Mouse (Mus musculus) bone marrow macrophage, adult 2 months (primary cell): ENCODE data around the gene Dclk1. TPM values are rescaled to one million over a fixed set of nuclear protein-coding genes. Genes with fewer than 3 reads are reported as not detected.

Experiments
- H3K27ac ChIP-seq: 2 replicates; pipeline ENCODE4 v1.5.1; 2012; ENCODE audit warnings: low read depth, low read length; ENCODE audit not compliant: insufficient read depth
- H3K4me1 ChIP-seq: 2 replicates; pipeline ENCODE4 v1.6.1; 2012; ENCODE audit warnings: low read length; ENCODE audit not compliant: control insufficient read depth, insufficient read depth
- H3K4me3 ChIP-seq: 2 replicates; pipeline ENCODE4 v1.5.1; 2012; ENCODE audit warnings: mild to moderate bottlenecking, low read length, moderate library complexity; ENCODE audit not compliant: insufficient read depth
- CTCF ChIP-seq: IDR thresholded peaks from 2 replicates; pipeline ENCODE4 v1.5.1; 2012; ENCODE audit warnings: low read depth, mild to moderate bottlenecking, low read length, moderate library complexity
- POLR2A ChIP-seq: IDR thresholded peaks from 2 replicates; pipeline ENCODE4 v1.6.1; 2012; ENCODE audit warnings: mild to moderate bottlenecking, low read depth, low read length, borderline replicate concordance
- polyA plus RNA-seq: library from polyadenylated mRNA; stranded (reverse); fragments of >200 nt; gene quantifications from 2 replicates; pipeline ENCODE4 v1.2.4, GENCODE M21; 2012; ENCODE audit not compliant: missing spikeins, insufficient read depth, insufficient read length

Gene Dclk1
- polyA plus RNA-seq, 1 experiment, result 1.3 TPM

DNA sequence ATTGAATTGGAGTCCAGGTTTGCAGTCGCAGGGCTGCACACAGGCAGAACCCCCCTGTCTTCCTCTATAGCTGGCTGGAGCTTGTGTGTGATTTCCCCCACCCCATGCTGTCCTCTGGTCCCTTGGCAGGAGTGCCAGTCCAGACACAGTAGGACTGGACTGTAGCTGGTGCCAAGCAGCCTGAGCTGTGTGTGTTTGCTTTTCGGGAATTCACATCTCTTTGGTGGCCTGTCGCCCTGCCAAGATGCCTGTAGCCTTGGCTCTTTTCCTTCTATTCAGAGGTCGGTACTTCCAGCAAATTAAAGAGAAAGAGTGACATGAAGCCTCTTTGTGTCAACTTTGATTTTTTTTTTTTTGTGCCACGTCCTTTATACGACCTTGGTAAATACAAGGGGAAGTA lies 6.3 kb downstream of the Dclk1 start:
- no peaks in the 10 kb centered on the region for H3K4me1 ChIP-seq
- H3K27ac ChIP-seq, result no peak overlapping the region
- H3K4me3 ChIP-seq, result no peak overlapping the region
- TF ChIP-seq POLR2A (no peak), CTCF (no peak)

GRCm38 (mm10) chr3:55250631-55251030 lies 8.5 kb downstream of the Dclk1 start:
- Histone ChIP-seq H3K4me3 (no peak overlapping the region), H3K27ac (no peak overlapping the region), H3K4me1 (no peaks in the 10 kb centered on the region)
- TF ChIP-seq CTCF (no peak), POLR2A (no peak)

- Histone ChIP-seq H3K4me1 (peaks cover 8% of the 10 kb centered on the region), H3K27ac (no peak overlapping the region), H3K4me3 (no peak overlapping the region)
- TF ChIP-seq CTCF (no peak), POLR2A (no peak)
These were observed 18.0 kb downstream of the Dclk1 start for GRCm38 (mm10) chr3:55260139-55260538.

GRCm38 (mm10) chr3:55266091-55266490 lies 23.9 kb downstream of the Dclk1 start:
- H3K27ac ChIP-seq, result no peak overlapping the region
- H3K4me3 ChIP-seq, result no peak overlapping the region
- no peaks in the 10 kb centered on the region for H3K4me1 ChIP-seq
- TF ChIP-seq POLR2A (no peak), CTCF (no peak)

DNA sequence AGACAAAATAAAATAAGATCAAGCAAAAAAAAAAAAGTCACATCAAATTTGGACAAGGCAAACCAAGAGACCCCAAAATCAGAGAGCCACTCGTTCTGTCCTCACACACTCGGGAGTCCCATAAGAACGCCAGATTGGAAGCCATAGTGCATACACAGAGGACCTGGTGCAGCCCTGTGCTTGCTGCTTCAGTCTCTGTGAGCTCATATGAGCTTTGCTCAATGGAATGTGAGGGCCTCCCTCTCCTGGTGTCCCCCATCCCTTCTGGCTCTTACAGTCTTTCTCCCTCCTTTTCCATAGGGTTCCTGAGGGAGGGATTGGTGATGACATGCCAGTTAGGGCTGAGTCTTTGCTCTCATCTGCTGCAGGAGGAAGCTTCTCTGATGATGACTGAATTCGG lies 27.6 kb downstream of the Dclk1 start:
- no peak for TF ChIP-seq CTCF
- Histone ChIP-seq H3K4me1 (no peaks in the 10 kb centered on the region), H3K4me3 (no peak overlapping the region), H3K27ac (no peak overlapping the region)

DNA sequence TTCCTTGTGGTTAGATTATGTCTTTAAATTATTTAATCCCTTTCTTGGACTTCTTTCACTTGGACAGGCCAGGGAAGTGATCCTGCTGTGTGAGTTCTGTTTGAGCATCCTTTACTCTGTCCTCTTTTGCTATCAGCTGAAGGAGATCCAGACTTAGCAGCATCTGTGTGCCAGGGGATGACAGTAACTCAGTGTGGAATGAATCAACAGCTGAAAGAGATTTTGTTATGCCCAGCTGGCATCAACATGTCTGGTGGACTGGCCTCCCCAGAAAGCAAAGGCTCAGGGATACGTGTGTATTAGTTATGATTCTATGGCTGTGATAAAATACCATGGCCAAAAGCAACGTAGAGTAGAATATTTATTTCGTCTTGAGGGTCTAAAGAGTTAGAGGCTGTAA lies 28.2 kb downstream of the Dclk1 start:
- Histone ChIP-seq H3K4me3 (no peak overlapping the region), H3K4me1 (no peaks in the 10 kb centered on the region), H3K27ac (no peak overlapping the region)
- TF ChIP-seq CTCF (no peak), POLR2A (no peak)

DNA sequence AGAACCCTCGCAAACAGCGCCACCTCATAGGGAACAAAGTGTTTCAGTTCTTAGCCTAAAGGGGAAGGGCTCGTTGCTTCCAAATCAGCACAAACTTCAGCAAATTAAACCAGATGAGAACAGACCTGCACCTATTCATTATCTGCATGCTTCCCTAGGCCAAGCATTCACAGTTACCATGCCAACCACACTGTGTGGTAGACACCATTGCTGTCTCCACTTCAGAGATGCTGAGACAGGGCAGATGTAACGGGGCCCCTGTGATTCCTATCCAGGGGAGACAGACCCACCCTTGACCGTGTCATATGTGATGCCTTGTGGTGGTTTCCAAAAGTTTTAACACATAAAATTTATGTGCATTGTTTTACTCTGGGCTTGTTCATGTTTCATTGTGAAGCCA lies 28.8 kb downstream of the Dclk1 start:
- TF ChIP-seq CTCF, result no peak
- TF ChIP-seq POLR2A, result no peak
- no peak overlapping the region for H3K27ac ChIP-seq
- H3K4me1 ChIP-seq, result no peaks in the 10 kb centered on the region
- H3K4me3 ChIP-seq, result no peak overlapping the region

DNA sequence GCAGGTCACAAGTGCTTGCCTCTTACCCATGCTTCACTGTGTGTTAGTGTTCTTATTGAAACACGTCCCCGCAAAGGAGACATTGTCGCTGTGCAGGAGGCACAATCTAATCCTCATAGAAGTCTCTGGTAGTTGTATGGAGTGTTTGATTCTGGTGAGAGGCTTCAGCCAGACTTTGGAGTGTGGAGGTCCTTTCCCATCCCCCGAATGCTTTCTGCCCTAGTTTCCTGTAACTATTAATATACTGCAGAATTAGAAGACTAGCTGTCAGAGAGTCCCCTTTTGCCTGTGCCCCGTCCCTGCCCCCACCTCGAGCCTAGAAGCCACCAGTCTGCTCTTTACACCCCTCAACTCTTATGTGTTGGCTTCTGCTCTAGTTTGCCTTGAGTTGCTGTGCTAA lies 30.4 kb downstream of the Dclk1 start:
- no peak for TF ChIP-seq POLR2A
- no peak for TF ChIP-seq CTCF

GRCm38 (mm10) chr3:55276446-55276845 lies 34.3 kb downstream of the Dclk1 start:
- no peaks in the 10 kb centered on the region for H3K4me1 ChIP-seq
- TF ChIP-seq CTCF (no peak), POLR2A (no peak)

More for the DNA sequence above, 30.4 kb downstream of the Dclk1 start:
- Histone ChIP-seq H3K27ac (no peak overlapping the region), H3K4me1 (no peaks in the 10 kb centered on the region), H3K4me3 (no peak overlapping the region)

GRCm38 (mm10) chr3:55276851-55277250 lies 34.7 kb downstream of the Dclk1 start:
- no peak overlapping the region for H3K27ac ChIP-seq
- TF ChIP-seq POLR2A (no peak), CTCF (no peak)
- H3K4me3 ChIP-seq, result no peak overlapping the region

More at GRCm38 (mm10) chr3:55276446-55276845, 34.3 kb downstream of the Dclk1 start:
- no peak overlapping the region for H3K4me3 ChIP-seq
- H3K27ac ChIP-seq, result no peak overlapping the region

GRCm38 (mm10) chr3:55277829-55278228 lies 35.7 kb downstream of the Dclk1 start:
- no peaks in the 10 kb centered on the region for H3K4me1 ChIP-seq
- no peak overlapping the region for H3K27ac ChIP-seq
- no peak overlapping the region for H3K4me3 ChIP-seq
- no peak for TF ChIP-seq POLR2A
- TF ChIP-seq CTCF, result no peak

More at GRCm38 (mm10) chr3:55276851-55277250, 34.7 kb downstream of the Dclk1 start:
- H3K4me1 ChIP-seq, result no peaks in the 10 kb centered on the region

DNA sequence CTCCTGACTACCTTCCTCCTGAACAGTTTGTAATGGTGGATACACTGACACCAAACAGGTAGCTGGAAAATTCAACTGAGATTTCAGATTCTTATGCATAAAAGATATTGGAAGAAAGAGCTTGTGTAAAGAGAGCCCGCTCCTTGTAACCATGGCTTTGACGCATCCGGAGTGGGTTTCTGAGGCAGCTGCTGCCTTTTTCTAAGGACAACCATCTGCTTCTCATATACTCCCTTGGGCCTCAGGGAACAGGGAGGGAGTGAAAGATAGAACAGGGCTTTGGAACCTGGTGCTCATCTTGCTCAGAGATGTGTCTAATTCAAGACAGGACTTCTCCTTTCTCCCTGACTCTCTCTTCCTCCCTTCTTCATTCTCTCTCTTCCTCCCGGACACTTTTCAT lies 37.8 kb downstream of the Dclk1 start:
- H3K27ac ChIP-seq, result no peak overlapping the region
- no peaks in the 10 kb centered on the region for H3K4me1 ChIP-seq
- TF ChIP-seq POLR2A, result no peak
- no peak for TF ChIP-seq CTCF
- no peak overlapping the region for H3K4me3 ChIP-seq
